Mouse (Mus musculus) brain, embryonic 18.5 days (tissue): ENCODE data around the gene Ahcyl1.
"Not testable (repeated sequence)": the region's sequence is repeated elsewhere in the genome, so short reads cannot be mapped to it uniquely, and the experiment has no call there.

Experiments
- DNase-seq: peaks from one replicate; pipeline ENCODE4 v3.0.0-alpha.2; 2012; ENCODE audit warnings: low read depth, low spot score

The Ahcyl1 gene

DNA sequence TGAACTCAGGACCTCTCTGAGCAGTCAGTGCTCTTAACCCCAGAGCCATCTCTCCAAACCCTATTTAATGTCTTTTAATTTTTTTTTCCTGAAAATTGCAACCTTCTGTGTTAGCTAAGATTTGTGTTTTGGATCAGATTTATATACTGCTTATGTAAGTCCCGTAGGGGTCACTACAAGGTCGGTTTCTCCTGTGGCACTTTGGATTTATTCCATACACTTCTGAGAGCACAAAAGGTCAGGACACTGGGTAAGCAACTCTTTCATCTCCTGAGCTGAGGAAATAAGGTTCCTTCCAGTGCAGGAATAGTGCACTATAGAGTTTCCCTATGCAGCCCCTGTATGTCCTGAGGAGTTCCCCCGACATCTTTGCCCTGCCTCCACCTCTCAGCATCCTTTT is 40.9 kb downstream of the Ahcyl1 start:
- no peak for DNase-seq

- no peak for DNase-seq
These were observed 41.5 kb downstream of the Ahcyl1 start for GRCm38 (mm10) chr3:107654861-107655260.

DNA sequence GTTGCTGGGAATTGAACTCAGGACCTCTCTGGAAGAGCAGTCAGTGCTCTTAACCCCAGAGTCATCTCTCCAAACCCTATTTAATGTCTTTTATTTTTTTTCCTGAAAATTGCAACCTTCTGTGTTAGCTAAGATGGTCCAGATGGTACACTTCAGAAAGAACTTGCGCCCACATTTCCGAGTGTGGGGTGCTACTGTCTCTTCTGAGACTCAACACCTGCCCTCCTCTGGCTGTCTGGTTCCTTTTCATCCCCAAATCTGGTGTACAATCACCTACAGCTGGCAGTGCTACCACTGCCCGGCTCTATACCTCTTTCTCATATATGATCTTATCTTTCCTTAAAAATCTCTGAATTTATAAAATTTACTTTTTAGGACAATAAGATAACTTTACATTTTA is 43.4 kb downstream of the Ahcyl1 start:
- no peak for DNase-seq

DNA sequence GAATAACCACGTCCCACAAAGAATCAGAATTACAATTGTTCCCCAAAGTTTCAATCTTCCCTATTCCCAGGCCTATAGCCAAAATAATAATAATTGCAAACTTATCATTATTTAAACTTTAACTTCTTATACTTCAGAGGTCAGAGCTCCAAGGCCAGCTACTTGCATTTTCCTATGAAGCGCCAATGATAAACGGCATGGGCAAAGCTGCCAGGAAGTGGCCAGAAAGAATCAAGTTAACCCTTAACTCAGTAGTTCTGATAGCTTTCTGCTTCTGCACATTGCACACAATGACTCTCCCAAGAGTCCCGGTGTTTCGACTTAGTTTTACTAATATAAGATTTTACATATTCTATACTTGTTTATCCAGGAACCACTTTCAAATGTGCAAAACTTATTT is 46.1 kb downstream of the Ahcyl1 start:
- DNase-seq, result not testable (repeated sequence)

- DNase-seq, result no peak
These were observed 49.4 kb downstream of the Ahcyl1 start for GRCm38 (mm10) chr3:107646947-107647346.

DNA sequence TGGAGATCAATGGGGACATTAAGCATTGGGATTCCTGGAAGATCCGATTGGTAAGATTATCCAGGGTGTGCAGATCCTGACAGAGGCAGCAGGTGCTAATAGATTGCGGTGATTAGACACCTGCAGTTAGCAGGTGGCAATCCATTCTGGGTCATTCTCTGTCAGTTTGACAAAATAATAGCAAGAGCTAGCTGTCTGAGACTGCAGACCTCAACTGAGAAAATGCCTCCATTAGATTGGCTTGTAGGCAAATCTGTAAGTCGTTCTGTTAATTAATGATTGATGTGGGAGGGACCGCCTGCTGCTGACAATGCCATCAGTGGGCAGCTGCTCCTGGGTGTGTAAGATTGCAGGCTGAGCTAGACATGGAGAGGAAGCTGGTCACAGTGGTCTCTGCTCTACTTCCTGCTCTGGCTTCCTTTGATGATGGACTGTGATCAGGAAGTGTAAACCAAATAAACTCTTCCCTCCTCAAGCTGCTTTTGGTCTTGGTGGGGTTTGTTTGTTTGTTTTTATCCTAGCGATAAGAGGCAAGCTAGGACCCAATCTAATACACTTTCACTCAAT is 58.7 kb downstream of the Ahcyl1 start:
- DNase-seq, result no peak

- DNase-seq, result no peak
These were observed 60.1 kb downstream of the Ahcyl1 start for GRCm38 (mm10) chr3:107636236-107636635.

- DNase-seq, result no peak
These were observed 60.5 kb downstream of the Ahcyl1 start for GRCm38 (mm10) chr3:107635836-107636235.

GRCm38 (mm10) chr3:107633906-107634305 is 62.5 kb downstream of the Ahcyl1 start:
- DNase-seq, result no peak

DNA sequence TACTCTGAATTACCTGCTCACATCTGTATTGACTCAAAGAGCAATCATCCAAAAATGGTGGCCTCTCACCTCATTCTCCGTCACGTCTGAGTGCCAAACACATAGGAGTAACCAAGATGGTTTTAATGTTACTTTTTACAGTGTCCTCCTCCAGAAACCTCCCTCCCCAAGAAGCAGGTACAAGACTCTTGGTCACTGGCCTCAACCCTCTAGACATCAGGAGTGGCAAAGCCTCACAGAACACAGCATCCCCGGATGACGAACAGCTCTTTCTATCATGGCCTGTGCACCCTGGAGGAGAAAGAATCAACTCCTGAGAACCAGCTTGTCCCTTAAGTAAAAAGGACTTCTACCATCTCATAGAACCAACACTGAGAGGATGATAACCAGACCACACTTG is 63.6 kb downstream of the Ahcyl1 start:
- DNase-seq, result no peak

- DNase-seq, result peak; percentile 93
These were observed 64.8 kb downstream of the Ahcyl1 start, which contains the start of gene Strip1 for GRCm38 (mm10) chr3:107631523-107631958. TSS of gene Strip1 (minus strand) at chr3:107631694.

GRCm38 (mm10) chr3:107630682-107631522 is 65.5 kb downstream of the Ahcyl1 start, which contains the start of gene Gm10961:
TSS of gene Gm10961 (plus strand) at chr3:107631322.
- DNase-seq, result peak; percentile 12

DNA sequence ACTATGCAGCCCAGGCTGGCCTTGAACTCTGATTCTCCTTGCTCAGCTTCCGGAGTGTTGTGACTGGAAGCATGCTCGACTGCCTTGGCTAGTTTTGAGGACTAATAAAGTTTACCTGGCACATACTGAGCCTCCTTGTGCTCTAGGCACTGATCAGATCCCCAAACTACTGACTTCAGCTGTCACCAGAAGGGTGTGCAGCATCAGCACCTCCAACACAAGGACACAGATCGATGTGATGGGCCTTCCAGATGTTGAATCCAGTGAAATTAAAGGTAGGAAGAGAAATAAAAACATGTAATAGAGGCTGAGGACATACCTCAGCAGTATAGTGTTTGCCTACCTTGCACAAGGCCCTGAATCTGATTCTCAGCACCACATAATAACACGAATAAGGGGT is 66.9 kb downstream of the Ahcyl1 start:
- no peak for DNase-seq

DNA sequence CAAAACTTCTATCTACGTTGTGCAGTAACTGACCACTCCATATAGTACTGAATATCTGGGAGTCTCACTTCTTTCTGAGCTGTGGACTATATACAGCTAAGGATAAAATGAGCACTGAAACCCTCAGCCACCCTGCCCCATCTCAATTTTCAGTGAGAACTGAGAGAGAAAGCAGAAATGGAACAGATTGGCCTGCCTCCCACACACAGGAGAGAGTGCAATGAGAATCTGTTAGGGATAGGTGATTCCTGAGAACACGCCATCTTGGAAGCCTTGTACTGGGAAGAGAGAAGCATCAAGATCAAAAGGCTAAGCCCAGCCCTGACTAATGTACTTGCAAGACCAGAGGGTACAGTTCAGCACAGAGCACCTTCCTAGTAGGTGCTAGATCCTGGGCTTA is 67.8 kb downstream of the Ahcyl1 start:
- DNase-seq, result no peak

DNA sequence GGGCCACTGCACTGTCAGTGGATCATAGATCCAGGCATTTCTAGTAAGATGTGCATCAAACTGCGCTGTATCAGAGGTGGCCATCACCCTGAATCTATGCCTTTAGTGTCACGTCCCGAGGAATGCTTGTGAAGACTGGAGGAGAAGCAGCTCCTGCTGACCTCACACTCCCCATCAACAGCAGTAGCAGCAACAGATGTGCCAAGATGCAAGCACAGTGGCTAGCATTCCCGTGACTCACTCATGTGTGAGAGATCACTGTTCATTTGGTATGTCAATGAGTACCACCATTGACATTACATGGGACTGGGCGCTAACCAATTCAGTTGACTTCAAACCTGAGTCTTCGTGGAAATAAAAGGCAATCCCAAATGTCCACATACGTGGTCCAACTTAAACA is 68.7 kb downstream of the Ahcyl1 start:
- DNase-seq, result no peak

DNA sequence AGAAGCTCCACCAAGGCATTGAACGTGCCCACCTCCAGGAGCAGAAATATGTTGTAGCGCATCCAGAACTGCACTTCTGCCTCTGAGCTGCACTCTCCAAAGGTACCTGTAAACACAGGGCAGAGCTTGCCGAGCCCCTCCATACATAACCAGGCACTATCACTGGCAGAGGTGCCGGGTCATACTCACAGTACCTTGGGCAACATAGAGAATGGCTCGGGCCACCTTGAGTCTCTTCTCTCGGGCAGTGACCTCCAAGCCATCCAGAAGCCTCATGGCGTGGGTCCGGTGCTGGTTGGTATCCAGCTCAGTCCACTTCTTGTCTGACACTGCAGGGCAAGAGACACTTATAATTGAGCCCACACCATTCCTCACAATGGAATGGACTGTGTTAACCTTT is 69.6 kb downstream of the Ahcyl1 start:
- DNase-seq, result no peak

DNA sequence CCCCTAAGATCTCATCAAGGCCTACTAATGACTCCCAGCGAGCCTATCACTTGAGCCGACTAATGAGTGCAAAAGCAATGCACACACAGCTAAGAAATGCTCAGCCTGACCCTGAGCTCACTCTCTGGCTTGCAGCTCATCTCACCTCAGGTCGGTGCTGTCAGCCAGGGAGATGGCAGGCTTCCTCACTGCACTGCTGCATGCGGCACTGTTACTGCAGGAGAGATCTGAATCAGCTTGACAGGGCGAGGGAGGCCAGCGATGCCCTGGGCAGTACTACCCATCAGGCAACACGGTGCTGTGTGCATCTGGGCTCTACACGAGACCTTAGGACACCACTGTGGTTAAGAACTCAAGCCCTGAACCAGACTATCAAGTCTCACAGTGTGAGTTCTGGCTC is 70.8 kb downstream of the Ahcyl1 start:
- DNase-seq, result no peak

DNA sequence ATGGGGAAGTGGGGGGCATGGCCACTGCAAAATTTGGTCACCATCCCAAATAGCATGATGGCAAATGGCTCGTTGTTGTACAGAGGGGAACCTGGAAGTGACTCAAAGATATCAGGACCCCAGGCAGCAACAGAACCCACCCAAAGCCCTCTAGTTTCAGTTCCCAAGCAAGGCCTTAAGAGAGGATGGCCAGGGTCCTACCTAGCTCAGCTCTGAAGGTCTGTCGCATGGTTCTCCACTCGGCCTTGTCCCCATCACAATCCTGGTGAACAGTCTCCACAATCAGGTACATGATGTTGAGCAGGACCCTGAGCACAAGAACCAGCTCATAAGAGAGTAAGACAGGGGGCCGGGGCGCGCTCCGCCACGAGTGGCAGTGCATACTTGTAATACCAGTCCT is 71.9 kb downstream of the Ahcyl1 start:
- DNase-seq, result no peak

- no peak for DNase-seq
These were observed 73.8 kb downstream of the Ahcyl1 start for GRCm38 (mm10) chr3:107622537-107622936.

- no peak for DNase-seq
These were observed 74.9 kb downstream of the Ahcyl1 start for GRCm38 (mm10) chr3:107621286-107622075.

- DNase-seq, result no peak
These were observed 76.4 kb downstream of the Ahcyl1 start for GRCm38 (mm10) chr3:107619911-107620310.

- no peak for DNase-seq
These were observed 78.6 kb downstream of the Ahcyl1 start for GRCm38 (mm10) chr3:107617800-107618199.
